Mouse (Mus musculus) natural killer cell, adult 2 months (primary cell): ENCODE data around the gene Ptpn14.
"Not testable (repeated sequence)": the region's sequence is repeated elsewhere in the genome, so short reads cannot be mapped to it uniquely, and the experiment has no call there.

Source experiments
- DNase-seq, 2 experiments: peaks; one replicate each; pipeline ENCODE4 v3.0.0; 2022; ENCODE audit warnings: low spot score in 2 of 2

Gene Ptpn14

GRCm38 (mm10) chr1:189727884-189728783 is at the start of gene Ptpn14:
Gene Ptpn14 (plus strand): TSS chr1:189728268.
- no peak for DNase-seq

- no peak for DNase-seq
These were observed 48.5 kb upstream of the Ptpn14 start for GRCm38 (mm10) chr1:189679555-189679954.

DNA sequence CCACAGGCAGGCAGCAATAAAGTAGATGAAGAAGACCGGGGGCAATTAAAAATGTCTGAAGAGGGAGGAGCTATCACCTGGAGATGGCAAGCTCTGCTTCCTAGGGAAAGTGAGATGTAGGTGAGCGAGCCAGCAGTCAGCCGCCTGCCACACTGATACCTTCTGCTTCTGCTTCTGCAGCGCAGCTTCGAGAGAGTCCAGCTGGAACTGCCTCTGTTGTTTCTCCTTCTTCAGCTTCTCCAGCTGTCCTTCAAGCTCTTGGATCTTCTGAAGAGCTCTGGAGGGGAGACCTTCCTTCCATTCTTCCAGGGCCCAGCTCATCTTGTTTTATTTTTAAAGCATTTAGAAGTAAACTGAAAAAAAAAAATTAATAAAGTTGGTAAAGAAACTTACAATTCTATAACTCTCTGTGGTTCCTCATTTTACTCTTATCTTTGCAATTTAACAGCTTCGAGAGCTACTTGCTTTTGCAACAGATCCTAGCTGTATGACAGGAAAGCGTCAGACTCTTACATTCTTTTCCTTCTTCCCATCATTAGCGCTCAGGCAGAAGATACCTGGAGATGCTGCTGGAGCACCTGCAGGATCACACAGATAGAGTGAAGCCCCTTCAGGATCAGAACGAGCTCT is 43.2 kb upstream of the Ptpn14 start:
- no peak for DNase-seq

GRCm38 (mm10) chr1:189686025-189686424 is 42.0 kb upstream of the Ptpn14 start:
- DNase-seq: no peak

DNA sequence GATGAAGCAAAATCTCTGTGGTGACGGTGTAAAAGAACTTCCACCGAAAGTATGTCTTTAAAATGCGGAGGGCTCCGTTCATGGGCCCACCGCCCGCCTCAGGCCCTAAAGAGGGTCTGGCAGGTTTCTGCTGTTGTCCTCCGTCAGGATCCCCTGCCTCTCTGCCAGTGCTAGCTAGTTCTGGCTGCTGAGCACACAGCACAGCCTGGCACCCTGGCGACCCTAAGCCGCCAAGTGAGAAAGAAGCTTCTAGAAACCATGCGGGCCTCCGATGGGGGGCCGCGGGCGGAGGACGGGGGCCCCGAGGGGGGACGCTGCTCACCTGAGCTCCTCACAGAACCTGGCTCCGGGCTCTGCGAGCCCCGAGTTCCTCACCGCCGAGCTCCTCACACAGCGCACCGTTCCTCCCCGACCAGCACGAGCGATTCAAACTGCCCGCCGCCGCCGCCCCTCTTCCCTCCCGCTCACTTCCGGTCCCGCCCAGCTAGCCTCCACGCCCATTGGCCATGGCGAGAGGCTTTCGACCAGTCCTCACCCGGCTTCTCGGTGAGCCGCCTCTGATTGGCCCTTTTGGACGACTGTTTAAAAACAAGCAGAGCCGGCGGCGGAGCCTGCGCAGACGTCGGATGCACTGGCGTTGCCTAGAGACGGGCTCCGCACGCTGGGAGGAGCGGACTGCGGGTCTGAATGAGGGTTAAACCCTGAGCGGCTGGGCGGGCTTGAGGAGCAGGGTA is 40.2 kb upstream of the Ptpn14 start, which contains the start of gene Cenpf:
TSS of gene Cenpf (minus strand) at position 433 of the 734 bp plus-strand sequence.
- peak; percentile 96 to 97 for DNase-seq

DNA sequence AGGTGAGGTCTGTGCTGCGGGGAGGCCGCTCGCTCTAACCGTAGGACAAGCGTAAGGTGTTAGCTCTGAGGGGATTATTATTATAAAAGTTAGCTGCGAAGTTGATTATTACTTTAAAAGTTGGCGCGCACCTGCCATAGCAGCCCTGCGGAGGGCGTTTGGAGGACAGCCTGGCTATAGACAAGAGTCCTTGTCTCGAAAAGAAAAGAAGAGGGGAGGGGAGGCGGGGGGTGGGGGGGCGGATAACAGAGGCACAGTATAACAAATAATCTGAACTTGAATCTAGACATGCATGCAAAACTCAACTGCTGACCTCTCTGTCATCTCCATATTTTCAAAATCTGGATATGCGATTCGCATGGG is 39.7 kb upstream of the Ptpn14 start:
- no peak for DNase-seq

DNA sequence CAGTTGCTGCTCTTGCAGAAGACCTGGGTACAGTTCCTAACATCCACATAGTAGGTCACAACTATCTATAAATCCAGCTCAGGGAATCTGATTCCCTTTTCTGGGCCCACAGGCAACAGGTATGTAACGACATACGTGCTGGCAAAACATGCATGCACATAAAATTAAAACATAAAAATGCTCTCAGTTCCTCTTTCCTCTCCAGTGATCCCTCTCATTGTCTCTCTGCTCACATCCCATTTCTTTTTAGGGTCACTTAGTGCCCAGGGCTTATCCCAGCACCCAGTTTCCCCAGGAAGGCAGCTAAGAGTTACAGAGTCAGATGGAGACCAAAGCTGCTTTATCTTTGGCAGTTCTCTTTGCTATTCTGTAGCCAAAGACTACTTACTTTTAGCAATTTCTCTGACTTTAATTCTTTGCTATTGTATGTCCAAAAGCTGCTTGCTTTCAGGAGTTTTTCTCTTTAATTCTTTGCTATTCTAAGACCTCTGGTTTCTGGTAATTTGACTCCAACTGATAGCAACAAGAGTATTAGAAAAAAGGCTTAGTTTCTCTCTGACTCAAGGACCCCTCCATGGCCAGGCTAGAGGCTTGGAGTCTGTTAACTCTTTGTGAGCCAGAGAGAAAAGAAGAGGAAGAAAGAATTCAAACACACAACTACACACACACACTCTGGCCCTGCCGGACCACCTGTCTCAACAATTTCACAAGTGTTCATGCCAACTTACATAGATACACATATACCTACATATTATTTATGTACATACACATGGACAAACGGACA is 38.8 kb upstream of the Ptpn14 start:
- no peak for DNase-seq

DNA sequence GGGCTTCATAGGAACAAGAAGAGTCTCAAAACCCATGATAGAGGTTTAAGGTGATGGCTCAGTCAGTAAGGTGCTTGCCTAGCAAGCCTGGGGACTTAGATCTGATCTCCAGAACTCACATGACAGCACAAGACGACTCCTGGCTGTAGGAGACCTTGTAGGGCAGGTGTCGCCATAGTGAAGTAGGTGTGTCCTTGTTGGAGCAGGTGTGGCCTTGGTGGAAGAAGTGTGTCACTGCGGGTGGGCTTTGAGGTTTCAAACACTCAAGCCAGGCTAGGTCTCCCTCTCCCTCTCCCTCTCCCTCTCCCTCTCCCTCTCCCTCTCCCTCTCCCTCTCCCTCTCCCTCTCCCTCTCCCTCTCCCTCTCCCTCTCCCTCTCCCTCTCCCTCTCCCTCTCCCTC is 35.6 kb upstream of the Ptpn14 start:
- DNase-seq: not testable (repeated sequence)

GRCm38 (mm10) chr1:189694391-189694790 is 33.7 kb upstream of the Ptpn14 start:
- DNase-seq: no peak

- no peak for DNase-seq
These were observed 32.7 kb upstream of the Ptpn14 start for GRCm38 (mm10) chr1:189695321-189695720.

GRCm38 (mm10) chr1:189698416-189698815 is 29.7 kb upstream of the Ptpn14 start:
- no peak for DNase-seq

DNA sequence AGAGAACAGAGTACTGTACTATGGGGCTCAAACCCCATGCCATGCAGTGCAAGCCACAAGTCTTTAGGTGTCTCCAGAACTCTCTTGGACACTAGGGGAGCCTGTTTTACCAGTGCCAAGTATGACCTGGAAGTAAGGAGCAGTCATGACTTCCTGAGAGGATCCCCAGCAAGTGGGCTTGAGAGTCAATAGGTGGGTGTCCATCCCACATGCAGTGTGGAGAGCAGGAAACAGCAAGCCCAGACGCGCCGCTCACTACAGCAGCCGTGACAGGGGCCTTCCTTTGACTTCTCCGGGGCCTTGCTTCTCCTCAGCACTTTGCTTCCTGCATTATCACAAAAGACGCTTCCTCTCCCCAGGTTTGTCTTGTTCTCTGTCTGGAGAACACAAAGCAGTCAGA is 27.9 kb upstream of the Ptpn14 start:
- no peak for DNase-seq

- peak in 1 of 2 experiments; percentile 37 for DNase-seq
These were observed 27.1 kb upstream of the Ptpn14 start for GRCm38 (mm10) chr1:189700990-189701389.

GRCm38 (mm10) chr1:189703156-189703555 is 24.9 kb upstream of the Ptpn14 start:
- no peak for DNase-seq

DNA sequence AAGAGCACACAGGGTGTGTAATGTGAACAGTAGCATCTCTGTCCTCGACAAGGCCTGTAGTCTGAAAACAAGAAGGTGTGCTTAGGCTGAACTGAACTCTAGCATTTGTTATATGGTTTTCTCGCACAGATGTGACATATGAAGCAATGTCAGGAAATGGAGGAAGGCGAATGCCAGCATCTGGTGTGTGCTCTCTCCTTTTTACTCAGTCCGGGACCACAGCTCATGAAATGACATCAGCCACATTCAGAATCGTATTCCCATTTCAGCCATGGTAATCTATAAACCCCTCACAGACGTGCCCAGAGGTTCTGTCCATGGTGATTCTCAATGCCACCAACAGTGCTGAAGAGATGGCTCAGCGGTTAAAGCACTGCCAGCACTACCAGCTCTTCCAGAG is 24.5 kb upstream of the Ptpn14 start:
- no peak for DNase-seq

- DNase-seq: no peak
These were observed 21.9 kb upstream of the Ptpn14 start for GRCm38 (mm10) chr1:189706040-189706645.

DNA sequence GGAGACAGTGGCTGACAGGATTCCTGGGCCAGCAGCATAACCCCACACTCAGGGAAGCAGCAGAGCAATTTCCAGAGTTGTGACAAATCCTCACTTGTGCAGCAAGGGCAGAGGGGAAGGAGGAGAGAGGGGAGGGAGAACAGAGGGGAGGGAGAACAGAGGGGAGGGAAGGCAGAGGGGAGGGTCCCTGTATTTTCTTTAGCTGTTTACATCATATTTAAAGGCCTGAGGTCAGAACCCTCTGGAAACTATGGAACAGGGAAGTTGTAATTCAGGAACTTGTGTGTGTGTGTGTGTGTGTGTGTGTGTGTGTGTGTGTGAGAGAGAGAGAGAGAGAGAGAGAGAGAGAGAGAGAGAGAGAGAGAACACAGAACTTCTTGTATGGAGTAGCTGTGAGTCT is 21.1 kb upstream of the Ptpn14 start:
- no peak for DNase-seq

- no peak for DNase-seq
These were observed 20.6 kb upstream of the Ptpn14 start for GRCm38 (mm10) chr1:189707419-189707818.

- no peak for DNase-seq
These were observed 19.1 kb upstream of the Ptpn14 start for GRCm38 (mm10) chr1:189709001-189709400.

DNA sequence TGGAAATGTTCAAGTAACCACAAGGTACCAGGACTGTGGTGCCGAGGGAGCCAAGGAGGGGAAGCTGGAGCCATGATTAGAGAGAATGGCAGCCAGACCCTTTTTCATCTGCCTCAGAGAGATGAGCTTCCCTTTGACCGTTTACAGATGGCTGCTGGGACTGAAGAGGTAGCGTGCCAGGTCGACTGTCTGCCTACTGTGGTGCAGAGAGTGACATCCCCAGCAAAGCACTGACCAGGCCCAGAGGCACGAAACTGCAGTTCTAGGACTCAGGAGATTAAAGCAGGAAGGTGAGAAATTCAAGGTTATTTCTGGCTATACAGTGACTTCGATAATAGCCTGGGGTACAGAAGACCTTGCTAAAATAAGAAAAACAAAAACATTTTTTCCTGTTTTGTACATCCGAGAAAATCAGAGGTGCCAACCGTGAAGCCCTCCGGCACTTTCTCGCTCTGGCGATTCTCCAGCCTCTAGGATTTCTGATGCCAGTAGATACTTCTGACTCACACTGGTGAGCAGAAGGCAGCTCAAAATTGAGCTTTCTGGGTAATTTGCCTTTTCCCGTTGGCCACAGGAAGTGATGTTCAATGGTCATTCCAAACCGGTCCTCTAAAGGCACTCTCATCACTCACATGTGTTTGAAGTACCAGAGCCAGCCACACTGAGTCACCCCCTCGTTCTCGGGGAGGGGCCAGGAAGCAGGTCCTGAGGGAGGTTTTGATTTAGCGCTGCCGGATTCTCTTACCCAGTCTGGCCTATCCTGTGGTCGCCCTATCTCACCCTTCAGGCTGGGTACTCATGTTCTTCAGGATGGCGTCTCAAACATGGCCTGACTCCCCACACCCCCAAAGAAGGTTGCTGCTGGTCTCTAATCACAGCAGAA is 11.9 kb upstream of the Ptpn14 start:
- no peak for DNase-seq
